Mouse (Mus musculus): ENCODE data around the gene Shkbp1.

Gene Shkbp1

GRCm38 (mm10) chr7:27355745-27356240 is at the start of gene Shkbp1:
Shkbp1 (minus strand) TSS chr7:27356019.
- peak; percentile 88 for DNase-seq

GRCm38 (mm10) chr7:27404203-27404942 is 48.6 kb upstream of the Shkbp1 start:
- no peak for DNase-seq

- DNase-seq: peak; percentile 82
These were observed 46.9 kb upstream of the Shkbp1 start for GRCm38 (mm10) chr7:27402675-27403074.

- DNase-seq: no peak
These were observed 44.7 kb upstream of the Shkbp1 start for GRCm38 (mm10) chr7:27400545-27400944.

- DNase-seq: peak; percentile 74
These were observed 41.5 kb upstream of the Shkbp1 start for GRCm38 (mm10) chr7:27397048-27397949.

- peak; percentile 71 for DNase-seq
These were observed 40.6 kb upstream of the Shkbp1 start for GRCm38 (mm10) chr7:27396184-27397047.

GRCm38 (mm10) chr7:27395521-27396183 is 39.8 kb upstream of the Shkbp1 start:
- no peak for DNase-seq

- DNase-seq: no peak
These were observed 35.6 kb upstream of the Shkbp1 start for GRCm38 (mm10) chr7:27391416-27391815.

GRCm38 (mm10) chr7:27389213-27389612 is 33.4 kb upstream of the Shkbp1 start:
- no peak for DNase-seq

GRCm38 (mm10) chr7:27384731-27385130 is 28.9 kb upstream of the Shkbp1 start:
- DNase-seq: peak; percentile 90

GRCm38 (mm10) chr7:27384134-27384533 is 28.3 kb upstream of the Shkbp1 start:
- no peak for DNase-seq

- no peak for DNase-seq
These were observed 27.4 kb upstream of the Shkbp1 start for GRCm38 (mm10) chr7:27383233-27383632.

GRCm38 (mm10) chr7:27381560-27381959 is 25.7 kb upstream of the Shkbp1 start:
- DNase-seq: no peak

- DNase-seq: no peak
These were observed 25.2 kb upstream of the Shkbp1 start for GRCm38 (mm10) chr7:27381009-27381408.

GRCm38 (mm10) chr7:27379836-27380235 is 24.0 kb upstream of the Shkbp1 start:
- DNase-seq: no peak

- peak; percentile 52 for DNase-seq
These were observed 22.6 kb upstream of the Shkbp1 start for GRCm38 (mm10) chr7:27378431-27378830.

- DNase-seq: peak; percentile 40
These were observed 19.5 kb upstream of the Shkbp1 start for GRCm38 (mm10) chr7:27375274-27375673.

GRCm38 (mm10) chr7:27371715-27372462 is 16.1 kb upstream of the Shkbp1 start:
- no peak for DNase-seq

GRCm38 (mm10) chr7:27369111-27369510 is 13.3 kb upstream of the Shkbp1 start:
- DNase-seq: no peak

GRCm38 (mm10) chr7:27367976-27368375 is 12.2 kb upstream of the Shkbp1 start:
- no peak for DNase-seq

- DNase-seq: no peak
These were observed 10.4 kb upstream of the Shkbp1 start for GRCm38 (mm10) chr7:27366082-27366844.

All from thymus, postnatal 4 days (tissue).